Mouse (Mus musculus) left cerebral cortex, adult 18-20 months (tissue): ENCODE data around the gene Slc9a9. TPM values are rescaled to one million over a fixed set of nuclear protein-coding genes. Genes with fewer than 3 reads are reported as not detected.
A peak's percentile ranks its signal among the peaks of the same experiment; 100 is the strongest.

ENCODE experiments used
- DNase-seq, 2 experiments: peaks; one replicate each; pipeline ENCODE4 v3.0.0; 2021 to 2022; ENCODE audit warnings: low spot score in 2 of 2, mixed read lengths in 1 of 2
- total RNA-seq, 2 experiments: library from RNA; stranded (reverse); gene quantifications; 2 replicates each; pipeline ENCODE4 v1.2.3; 2021

Gene Slc9a9
- total RNA-seq, 2 experiments from 2014 or later: 20.7 to 27.4 TPM

GRCm38 (mm10) chr9:94681095-94681487, 11.4 kb downstream of the Slc9a9 start:
- peak; percentile 77 to 87 for DNase-seq

DNA sequence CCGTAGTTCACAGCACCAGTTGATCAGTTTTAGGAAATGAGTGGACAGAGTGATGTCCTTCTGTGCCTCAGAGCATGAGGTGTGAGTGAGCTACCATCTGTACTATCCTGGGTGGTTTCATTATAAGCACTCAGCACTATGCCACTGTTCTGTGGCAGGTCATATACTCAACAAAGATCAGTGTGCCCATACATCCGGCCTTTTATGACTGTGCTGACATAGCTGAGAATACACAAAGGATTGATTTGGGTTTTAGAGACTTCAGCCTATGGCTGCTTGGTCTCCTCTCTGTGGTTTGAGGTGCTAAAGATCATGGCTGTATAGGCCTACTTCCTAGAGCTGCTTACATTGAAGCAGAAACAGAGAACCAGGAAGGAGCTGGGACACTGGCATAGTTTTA, 12.6 kb downstream of the Slc9a9 start:
- no peak for DNase-seq

- DNase-seq: no peak
Measured at GRCm38 (mm10) chr9:94685640-94686039, 15.9 kb downstream of the Slc9a9 start.

DNA sequence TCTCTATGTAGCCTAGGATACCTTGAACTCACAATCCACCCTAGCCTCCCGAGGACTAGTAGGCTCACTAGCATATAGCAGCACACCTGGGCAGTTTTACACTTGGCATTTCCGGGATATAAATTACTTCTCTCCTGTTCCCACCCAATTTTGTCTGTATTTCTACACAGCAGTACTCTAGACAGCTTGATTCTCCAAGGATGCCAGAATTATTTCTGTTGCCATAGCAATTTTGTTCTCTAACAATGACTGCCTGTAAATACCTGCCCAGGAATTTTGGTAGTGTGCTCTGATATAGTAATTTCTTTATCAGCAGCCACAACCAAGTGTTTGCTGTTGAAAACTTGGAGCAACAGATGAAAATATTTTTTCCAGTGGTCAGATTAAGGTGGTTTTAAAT, 16.7 kb downstream of the Slc9a9 start:
- DNase-seq: no peak

GRCm38 (mm10) chr9:94687203-94687859, 17.6 kb downstream of the Slc9a9 start:
- DNase-seq: no peak

DNA sequence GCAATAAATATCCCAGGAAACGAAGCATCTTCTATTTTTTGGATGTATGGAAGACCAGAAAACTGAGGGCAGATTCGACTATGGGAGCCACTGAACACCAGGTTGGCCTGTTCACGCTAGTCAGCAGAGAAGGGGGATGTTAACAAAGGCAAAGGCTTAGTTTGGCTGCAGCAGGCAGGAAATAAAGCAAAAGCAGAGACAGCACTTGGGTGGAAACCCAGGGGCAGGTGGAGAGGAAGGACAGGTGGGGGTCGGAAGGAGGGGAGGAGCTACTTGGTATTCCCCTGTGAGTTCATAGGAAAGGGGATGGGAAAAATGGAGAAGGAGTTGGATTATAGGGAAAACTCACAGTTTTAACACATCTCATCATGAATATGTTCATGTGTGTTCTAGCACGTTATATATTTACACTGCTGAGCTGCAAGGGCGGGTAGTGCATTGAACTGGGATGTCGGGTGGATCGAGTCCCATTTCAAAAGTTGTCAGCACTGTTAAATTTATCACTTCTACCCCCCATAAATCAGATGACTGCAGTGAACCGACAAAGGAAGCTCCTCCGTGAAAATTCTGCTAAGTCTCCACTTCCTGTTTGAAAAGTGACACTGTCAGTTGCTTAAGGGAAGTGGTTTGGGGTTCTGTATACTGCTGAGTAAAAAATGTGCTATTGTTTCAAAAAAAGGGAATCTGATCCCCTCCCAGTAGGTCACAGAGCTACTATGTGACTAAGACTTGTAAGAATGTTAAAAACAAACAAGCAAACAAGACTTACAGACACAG, 21.8 kb downstream of the Slc9a9 start:
- DNase-seq: no peak

DNA sequence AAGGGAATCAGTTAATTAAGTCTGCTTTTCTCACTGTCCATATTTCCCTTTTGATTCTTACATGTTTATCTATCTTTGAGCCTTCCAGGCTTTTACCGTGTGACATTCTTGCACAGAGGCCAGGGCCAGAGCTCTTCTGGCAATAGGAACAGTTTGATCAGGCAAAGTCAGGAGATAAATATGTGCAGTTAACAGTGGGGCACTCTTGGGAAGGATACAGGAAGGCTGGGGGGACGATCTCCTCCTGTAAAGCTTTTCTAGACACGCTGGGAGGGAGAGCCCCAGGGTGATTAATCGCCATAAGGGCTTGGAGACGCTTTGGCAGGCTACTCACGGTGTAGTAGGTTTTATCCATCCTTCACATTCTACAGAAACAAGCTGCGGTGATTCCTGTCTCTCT, 22.4 kb downstream of the Slc9a9 start:
- DNase-seq: no peak

- no peak for DNase-seq
Measured at GRCm38 (mm10) chr9:94694243-94694642, 24.5 kb downstream of the Slc9a9 start.

- no peak for DNase-seq
Measured at GRCm38 (mm10) chr9:94694983-94695382, 25.3 kb downstream of the Slc9a9 start.

DNA sequence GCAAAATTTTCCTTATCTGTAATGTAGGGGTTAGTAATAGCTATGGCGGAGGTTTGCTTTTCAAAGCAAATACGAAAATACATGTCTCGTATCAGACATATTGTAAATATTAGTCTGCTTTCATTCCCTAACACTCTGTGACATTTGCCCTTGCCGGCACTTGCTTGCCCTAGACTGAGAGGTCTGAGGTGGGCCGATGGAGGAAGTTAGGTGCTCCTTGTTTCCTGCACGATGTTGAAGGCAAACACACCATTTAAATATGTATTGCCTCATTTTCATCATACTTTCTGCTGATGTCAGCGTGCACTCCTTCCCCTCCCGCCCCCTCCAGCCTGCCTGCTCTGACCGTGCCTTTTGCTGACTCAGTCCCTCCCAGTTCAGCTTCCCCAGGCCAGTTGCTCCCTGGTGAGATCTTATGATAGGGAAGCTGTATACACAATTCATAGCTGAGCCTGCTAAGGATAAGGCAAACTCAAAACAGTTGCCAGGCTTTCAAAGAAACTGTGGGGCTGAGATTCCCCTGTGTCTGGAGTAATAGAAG, 26.9 kb downstream of the Slc9a9 start:
- no peak for DNase-seq

DNA sequence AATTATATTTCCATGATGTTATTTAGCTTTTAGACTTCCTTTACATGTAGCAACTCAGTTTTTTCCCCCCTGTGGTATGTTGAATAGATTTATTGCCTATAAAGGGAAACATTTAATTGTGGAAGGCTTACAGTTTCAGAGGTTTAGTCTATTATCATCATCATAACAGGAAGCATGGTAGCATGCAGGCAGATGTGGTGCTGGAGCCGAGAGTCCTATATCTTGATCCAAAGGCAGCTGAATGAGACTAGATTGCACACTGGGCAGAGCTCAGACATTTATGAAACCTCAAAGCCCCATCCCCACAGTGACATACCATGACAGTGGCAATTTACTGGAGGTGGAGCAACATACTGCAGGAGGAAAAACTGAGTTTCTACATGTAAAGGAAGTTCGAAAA, 28.5 kb downstream of the Slc9a9 start:
- DNase-seq: no peak

GRCm38 (mm10) chr9:94700549-94700948, 30.8 kb downstream of the Slc9a9 start:
- peak; percentile 53 to 59 for DNase-seq

DNA sequence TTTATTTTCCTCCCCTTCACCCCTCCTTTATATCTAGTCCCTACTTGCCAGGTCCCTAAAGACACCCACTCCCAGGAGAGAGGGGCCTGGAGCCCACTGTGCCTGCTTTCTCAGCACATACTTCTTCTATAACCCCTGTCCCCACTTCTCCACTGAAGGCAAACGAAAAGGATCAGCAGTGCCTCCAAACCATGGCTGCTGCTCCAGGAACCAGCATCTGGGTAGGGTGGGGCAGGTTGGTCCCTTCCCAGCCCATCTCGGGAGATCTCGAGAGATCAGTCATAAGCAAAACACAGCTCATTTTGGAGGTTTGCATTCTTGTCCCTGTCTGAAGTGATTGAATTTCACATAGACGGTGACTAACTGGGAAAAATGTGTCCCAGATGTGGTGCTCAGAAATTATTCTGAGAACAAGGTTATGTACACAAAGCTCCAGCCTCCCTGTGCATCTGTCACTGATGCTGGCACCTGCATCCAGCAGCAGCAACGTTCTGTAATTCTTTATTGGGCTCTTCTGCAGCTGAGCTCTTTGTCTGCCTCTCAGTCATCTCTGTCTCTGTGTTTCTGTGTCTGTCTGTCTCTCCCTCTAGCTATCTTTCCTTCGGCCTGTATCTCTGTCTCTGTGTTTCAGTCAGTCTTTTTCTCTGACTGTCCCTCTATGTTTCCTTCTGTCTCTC, 31.6 kb downstream of the Slc9a9 start:
- DNase-seq: no peak

GRCm38 (mm10) chr9:94701965-94702634, 32.4 kb downstream of the Slc9a9 start:
- no peak for DNase-seq

GRCm38 (mm10) chr9:94704986-94705757, 35.5 kb downstream of the Slc9a9 start:
- no peak for DNase-seq

DNA sequence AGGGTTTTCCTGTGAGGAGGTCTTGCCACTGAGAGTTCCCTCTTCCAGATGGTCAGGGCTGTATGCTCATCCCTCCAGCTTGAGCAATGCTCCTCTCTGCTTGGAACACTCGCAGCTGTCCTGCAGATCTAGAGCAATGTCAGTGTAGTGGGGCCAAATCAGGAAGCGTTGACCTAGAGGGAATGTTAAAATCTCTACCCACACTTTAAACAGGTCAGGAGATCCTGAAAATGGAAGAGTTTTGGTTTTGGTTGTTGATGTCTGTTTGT, 36.0 kb downstream of the Slc9a9 start:
- no peak for DNase-seq

DNA sequence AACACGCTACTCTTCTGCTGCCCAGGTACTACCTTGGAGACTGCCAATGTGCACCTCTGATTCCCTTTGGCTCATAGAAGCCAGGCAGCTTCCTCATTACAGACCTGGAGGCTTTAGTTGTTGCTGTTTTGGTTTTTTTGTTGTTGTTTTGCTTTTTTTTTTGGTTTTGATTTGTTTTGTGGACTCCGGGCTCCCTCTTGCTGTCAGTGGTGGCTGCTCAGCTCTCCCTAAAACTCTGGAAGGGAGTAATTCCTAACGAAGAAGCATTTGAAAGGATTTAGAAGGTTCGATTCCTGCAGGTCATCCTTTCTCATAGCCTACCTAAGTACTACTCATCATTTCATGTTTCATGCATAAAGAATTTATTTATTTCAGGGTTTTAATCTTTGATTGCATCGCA, 42.4 kb downstream of the Slc9a9 start:
- no peak for DNase-seq

GRCm38 (mm10) chr9:94716695-94717094, 47.0 kb downstream of the Slc9a9 start:
- no peak for DNase-seq

- no peak for DNase-seq
Measured at GRCm38 (mm10) chr9:94723631-94724030, 53.9 kb downstream of the Slc9a9 start.

GRCm38 (mm10) chr9:94725121-94725520, 55.4 kb downstream of the Slc9a9 start:
- DNase-seq: peak in 1 of 2 experiments; percentile 37

DNA sequence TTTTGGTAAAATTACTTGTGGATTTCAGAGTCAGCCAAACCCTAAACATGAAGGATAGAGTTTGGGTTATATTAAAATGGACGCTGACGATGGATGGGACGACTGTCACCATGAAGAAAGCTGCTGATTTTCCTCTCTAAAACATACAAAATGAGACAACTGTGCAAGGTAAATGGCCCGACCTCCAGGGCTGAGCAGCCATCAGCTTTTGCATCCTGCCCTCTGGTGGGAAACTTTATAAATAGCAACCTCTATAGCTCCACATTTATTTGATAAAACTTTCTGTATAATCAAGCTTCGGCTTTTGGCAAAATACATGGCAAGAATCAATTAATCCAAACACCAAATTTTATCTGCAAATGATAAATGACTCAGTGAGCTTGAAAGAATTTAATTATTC, 57.7 kb downstream of the Slc9a9 start:
- no peak for DNase-seq
